Mouse (Mus musculus): Measurements from ENCODE around the gene Rps2.
"Not testable (repeated sequence)": the region's sequence is repeated elsewhere in the genome, so short reads cannot be mapped to it uniquely, and the experiment has no call there.

The Rps2 gene

DNA sequence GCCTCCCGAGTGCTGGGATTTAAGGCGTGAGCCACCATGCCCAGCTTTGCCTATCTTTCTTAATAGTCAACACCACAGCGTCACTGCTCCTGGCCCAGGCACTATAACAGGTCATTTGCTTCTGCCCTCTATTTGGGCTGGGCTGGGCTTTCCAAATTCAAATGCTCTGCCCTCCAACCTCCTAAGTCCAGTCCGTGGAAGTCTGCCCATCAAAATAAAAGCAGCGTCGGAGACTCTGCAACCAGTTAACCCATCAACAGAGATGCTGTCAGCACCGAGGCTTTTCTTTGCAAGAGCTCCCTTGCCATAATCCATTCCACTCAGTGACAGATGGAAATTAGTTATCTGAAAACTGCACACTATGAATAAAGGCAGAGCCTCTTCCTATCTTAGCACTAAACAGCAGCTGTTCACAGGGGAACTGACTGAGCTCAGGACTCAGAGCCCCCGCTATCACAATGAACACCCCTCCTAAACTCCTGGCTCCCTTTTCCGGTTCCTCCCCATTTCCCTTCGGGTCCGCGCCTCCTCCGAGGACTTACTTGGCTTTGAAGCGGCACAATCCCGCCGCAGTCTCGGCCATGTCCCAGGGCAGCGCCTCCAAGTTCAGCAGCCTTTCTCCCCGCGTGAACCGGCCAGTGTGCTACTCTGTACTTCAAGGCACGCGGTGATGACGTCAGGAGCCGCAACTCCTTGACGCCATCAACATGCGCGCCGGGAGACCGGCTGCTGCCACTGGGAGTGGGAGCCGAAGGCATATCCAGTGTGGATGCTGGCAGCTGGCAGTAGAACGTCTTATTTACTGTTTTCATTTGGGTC lies 10.7 kb upstream of the Rps2 start, which contains the start of gene Tbl3:
Tbl3 (minus strand) TSS at position 679 of the 819 bp plus-strand sequence.
- peak; percentile 92 to 96 for DNase-seq

DNA sequence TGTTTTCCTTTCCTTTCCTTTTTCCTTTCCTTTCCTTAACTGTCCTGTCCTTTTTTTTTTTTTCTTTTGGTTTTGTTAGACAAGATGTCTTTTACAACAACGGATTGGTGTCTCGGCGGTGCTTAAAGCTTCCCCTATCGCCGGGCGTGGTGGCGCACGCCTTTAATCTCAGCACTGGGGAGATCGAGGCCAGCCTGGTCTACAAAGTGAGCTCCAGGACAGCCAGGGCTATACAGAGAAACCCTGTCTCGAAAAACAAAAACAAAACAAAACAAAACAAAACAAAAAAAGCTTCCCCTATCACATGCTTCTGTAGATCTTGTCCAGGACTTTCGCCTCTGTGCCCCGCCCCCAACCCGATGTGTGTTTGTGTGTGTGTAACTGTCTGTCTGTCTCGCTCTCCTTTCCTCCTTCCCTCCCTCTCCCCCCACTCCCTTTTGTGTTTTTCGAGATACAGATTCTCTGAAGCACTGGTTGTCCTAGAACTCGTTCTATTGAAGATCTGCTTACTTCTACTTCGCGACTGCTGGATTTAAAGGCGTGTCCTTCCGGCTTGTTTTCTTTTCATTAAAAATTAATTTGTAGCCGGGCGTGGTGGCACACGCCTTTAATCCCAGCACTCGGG lies 10.0 kb upstream of the Rps2 start:
- DNase-seq = no peak

DNA sequence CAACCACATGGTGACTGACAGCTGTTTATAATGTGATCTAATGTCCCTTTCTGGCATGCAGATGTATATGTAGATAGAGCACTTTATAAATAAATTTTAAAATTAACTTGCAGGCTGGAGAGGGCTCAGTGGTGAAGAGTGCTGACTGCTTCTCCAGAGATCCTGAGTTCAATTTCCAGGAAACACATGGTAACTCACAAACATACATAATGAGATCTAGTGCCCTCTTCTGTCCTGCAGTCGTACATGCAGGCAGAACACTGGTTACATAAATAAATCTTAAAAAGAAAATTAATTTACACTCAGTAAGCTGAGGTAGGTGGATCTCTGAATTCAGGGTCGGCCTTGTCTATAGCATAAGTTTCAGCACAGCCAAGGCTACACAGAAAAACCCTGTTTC lies 9.3 kb upstream of the Rps2 start:
- DNase-seq = no peak

DNA sequence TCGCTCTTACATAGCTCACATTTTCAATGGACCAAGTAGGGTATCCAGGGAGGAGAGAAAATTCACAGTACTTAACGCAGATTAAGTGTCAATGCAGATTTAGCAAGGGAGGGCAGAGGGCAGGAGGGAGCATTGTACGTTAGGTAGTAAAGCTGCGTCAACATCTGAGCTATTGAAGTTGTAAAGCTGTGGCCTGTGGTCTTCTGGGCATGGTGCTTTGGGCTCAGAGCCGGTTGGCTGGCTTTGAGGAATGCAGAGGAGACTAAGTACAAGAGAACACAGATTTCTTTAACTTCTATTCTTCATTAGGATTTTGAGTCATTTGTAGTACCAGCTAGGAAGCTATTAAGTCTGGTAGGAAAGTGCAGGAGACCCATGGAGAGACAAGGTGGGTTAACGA lies 2.4 kb upstream of the Rps2 start:
- DNase-seq = no peak

DNA sequence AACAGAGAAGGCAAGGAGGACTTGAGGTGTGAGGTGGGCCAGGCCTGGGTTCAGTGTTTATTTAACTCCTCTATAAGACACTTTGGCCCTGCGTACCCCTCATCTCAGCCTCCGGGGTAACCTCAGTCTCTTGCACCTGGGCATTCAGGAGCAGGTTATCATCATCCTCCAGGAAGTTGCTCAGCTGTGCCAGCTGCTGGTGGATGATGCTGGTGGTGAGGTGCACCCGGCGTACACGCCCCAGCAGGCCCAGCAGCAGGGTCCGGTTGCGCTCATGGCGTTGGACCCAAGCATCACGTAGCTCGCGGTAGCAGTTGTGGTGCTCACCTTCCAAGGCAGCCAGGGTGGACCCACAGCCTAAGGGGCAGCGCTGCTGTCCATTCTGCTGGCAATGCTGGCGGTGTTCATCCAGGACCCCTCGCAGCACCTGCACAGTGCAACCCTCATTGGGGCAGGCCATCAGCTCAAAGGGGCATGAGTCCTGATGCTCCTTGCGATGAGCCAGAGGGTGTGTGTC lies 1.7 kb upstream of the Rps2 start:
- DNase-seq = no peak

DNA sequence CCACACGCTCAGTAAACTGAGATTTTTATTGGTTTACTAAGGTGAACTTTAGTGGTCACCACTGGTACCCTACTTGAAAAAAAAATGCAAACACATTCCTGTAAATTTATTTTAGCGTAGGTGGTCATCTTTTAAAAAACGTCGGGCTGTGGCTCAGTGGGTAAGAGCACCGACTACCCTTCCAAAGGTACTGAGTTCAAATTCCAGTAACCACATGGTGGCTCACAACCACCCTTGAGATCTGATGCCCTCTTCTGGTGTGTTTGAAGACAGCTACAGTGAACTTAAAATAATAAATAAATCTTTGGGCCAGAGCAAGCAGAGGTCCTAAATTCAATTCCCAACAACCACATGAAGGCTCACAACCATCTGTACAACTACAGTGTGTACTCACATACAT lies 1.0 kb downstream of the Rps2 start:
- DNase-seq = not testable (repeated sequence)

DNA sequence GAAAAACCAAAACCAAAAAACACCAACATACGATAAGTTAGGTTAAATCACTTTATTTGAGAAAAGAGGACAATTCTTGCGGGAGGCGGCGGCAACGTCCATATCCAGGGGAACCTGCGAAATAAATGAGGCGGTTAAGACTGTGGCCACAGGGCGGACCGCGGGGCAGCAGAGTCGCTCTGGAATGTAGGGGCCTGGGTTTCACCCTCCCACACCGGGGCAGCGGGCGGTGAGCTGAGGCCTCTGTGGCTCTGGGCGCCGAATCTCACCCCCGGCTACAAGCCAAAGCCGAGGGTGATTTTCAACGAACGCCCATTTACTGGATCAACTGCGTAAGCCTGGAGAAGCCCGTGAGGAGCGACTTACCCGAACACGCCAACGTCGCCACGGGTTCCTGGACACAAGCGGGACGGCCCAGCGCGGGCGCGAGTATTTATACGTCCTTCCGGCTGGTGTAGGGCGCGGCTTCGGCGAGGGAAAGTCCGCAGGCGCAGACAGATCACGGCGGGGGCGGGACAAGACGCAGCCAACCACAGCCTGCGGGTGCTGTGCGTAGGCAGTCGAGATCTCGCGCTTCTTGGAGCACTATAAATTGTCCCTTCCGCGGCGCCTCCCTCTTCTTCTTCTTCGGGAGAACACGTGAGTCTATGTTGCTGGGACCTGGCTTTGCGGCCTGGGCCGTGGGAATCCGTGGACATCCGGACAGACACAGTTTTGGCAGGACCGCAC lies 1.7 kb downstream of the Rps2 start:
- peak; percentile 97 to 99 for DNase-seq

DNA sequence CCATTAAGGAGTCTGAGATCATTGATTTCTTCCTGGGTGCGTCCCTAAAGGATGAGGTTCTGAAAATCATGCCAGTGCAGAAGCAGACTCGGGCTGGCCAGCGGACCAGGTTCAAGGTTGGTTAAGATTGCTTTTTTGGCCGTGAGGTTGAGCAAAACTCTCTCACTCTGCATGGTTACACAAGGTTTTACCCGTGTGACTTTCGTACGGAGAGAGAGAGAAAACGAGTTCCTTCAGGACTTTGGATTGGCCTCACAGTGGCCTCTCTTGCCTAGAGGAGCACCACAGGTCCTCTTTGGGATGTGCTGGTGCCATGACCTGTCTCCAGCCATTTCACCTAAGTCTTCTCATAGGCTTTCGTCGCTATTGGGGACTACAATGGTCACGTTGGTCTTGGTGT lies 2.7 kb downstream of the Rps2 start:
- not testable (repeated sequence) for DNase-seq

DNA sequence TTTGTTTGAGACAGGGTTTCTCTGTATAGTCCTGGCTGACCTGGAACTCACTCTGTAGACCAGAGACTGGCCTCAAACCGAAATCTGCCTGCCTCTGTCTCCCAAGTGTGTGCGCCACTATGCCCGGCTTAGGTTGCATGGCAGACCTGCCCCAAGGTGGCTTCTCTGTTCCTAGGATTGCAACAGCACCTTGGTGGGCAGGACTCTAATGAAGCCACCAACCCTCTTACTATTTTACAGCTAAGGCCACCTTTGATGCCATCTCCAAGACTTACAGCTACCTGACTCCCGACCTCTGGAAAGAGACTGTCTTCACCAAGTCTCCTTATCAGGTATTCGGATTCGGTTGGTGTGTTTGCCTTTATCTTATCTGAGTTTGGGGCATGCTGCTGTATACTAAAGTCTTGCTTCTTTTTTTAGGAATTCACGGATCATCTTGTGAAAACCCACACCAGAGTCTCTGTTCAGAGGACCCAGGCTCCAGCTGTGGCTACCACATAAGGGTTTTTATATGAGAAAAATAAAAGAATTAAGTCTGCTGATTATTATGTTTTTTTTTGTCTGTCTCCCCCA lies 3.6 kb downstream of the Rps2 start:
- not testable (repeated sequence) for DNase-seq

DNA sequence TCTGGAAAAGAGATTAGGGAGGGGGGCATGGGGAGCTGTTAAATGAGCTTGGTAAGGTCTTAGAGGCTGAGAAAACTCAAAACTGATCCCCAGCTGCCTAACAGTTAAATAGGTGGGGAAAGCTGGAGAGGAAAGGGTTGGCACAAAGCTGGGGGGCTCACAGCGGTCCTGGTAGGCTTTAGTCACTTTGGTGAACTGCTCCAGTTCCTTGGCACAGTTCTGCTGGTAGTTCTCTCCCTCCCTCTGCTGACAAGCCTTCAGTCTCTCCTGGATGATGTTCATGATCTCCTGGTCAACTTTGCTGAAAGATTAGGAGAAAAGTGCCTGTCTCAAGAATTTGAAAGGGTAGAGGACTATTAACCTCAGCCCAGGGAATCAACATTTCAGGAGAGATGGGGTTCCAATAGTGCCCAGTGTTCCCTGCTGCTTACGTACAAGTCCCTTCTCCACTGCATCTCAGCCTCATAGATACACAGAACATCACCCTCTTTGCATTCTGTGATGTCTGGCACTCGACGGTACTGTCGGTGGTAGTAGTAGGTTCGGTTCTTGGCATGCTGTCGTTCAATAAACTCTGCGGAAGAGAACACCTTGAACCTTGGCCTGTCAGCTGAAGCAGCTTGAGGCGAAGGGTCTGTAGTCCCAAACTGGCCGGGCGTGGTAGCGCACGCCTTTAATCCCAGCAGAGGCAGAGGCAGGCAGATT lies 4.5 kb downstream of the Rps2 start:
- DNase-seq = no peak

DNA sequence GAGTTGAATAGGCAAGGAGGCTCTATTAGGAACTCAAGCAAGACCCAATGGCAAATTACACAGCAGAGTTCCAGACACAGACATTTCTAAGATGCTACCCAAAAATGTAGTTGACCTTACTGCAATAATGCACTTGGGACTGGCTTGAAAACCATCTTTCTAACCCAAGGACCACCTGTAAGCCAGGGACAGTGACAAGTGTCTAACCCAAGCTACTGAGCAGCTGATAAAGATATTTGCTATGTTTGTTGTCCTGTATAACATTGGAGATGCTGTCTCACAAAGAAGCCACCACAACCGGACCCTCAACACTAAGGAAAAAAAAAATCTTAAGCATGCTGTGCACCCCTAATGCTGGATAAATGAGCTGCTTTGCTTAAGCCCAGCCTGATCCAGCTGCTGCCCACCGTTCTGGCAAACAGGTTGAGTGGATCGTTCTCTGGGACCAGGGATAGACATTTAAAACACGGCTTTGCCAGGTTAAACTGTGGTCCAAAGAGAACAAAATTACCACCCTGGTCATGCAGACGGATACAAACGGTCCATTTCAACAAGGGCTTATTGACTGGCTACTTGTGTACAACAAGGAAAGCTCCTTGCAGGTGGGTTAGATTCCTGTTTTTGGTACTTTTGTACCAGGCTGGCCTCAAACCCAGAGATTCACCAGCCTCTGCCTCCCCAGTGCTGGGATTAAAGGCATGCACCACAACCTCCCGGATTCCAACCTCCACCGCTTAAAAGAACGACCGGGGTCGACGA lies 5.4 kb downstream of the Rps2 start:
- DNase-seq = no peak

DNA sequence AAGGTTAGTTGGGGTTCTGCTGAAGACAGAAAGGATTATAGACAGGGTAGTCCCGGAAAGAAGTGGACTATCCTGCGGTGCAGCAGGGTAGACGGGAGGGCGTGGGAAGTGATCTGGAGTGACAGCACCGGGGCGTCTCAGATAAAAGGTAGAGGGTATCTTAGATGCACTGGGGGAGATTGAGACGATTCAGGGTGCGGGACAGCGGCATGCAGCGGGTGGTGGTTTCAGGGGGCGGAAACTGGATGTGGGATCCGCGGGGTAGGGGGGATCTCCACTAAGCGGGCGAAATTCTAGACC lies 5.9 kb downstream of the Rps2 start:
- no peak for DNase-seq

DNA sequence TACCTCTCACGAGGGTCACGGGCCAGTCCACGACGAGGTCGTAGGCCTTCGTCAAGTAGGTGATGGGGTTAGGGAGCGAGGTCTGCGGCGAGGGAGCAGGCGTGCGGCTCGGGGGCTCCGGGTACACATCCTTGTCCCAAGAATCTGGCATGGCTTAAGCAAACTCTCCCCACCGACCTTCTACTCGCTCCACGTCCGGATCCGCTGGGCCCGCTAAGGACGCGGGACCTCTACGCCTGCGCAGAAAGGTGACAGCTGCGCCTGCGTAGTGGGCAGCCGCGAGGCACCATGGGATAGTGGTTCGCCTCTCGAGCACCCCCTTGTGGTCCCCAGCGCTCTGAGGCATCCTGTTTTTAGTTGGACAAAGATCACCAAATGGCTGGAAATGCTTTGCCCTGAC lies 6.3 kb downstream of the Rps2 start, which contains the start of gene Ndufb10:
Ndufb10 (minus strand) TSS at position 295 of the 400 bp plus-strand sequence.
- peak; percentile 93 to 99 for DNase-seq

DNA sequence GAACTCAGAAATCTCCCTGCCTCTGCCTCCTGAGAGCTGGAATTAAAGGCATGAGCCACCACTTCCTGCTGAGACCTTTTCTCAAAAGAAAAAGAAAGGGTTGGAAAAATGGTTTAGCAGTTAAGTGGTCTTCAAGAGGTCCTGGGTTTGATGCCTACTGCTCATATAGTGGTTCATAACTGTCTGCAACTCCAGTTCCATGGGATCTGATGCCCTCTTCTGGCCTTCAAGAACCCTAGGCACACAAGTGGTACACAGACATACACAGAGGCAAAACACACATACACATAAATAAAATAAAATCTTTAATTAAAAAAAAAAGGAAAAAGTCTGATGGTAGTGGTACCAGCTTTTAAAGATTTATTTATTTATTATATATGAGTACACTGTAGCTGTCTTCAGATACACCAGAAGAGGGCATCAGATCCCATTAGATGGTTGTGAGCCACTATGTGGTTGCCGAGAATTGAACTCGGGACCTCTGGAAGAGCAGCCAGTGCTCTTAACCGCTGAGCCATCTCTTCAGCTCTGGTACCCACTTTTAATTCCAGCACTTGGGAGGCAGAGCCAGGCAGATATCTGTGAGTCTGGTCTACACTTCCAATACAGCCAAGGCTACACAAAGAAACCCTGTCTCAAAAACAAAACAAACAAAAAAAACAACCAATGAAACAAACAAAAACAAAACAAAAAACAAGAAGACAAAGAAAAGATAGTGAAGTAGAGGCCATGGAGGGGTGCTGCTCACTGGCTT lies 7.9 kb downstream of the Rps2 start:
- no peak for DNase-seq

DNA sequence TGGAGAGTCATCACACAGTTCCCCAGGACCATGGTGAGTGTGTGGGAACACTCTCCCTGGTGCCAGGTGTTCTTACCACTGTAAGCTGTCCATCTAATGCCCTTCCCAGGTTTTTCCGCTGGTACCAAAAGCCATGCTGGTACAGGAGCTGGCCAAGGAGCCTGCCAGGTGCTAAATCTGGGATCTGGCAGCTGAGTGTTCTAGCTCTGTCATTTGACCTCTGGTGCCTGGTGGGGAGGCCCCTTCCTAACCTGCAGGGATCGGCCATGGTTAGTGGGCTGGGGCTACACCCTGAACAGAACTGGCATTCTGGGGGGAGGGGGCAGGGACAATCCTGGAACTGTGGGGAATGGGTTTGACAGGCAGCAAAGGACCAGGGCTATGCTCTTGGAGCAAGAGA lies 9.7 kb downstream of the Rps2 start, which contains the start of gene Rpl3l:
Rpl3l (plus strand) TSS at position 203 of the 400 bp plus-strand sequence.
- no peak for DNase-seq

DNA sequence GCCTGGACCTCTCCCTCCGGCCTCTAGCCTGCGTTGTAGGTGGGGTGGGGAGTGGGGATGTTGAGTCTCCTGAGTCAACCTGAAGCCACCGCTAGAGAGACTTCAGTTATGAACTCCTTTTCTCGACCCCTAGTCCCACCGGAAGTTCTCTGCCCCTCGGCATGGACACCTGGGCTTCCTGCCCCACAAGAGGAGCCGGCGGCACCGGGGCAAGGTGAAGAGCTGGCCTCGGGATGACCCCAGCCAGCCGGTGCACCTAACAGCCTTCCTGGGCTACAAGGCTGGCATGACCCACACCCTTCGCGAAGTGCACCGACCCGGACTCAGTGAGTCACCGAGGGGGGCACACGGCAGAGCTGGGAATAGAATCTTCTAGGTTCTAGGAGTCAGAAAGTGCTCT lies 10.3 kb downstream of the Rps2 start:
- DNase-seq = no peak

DNA sequence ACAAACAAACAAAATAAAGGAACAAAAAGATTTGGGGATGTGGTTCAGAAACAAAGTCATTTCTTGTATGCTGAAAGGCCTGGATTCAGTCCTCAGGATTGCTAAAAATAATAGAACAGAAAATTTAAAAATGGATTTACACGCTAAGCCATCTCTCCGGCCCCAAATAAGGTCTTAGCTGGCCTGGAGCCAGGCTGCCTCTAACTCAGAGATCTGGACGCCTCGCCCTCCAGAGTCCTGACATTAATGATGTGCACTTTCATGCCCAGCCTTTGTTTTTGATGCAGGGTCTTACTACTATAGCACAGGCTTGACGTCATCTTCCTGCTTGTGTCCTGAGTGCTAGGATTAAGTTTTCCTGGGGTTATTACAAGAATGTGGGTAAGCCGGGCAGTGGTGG lies 11.2 kb downstream of the Rps2 start:
- no peak for DNase-seq

DNA sequence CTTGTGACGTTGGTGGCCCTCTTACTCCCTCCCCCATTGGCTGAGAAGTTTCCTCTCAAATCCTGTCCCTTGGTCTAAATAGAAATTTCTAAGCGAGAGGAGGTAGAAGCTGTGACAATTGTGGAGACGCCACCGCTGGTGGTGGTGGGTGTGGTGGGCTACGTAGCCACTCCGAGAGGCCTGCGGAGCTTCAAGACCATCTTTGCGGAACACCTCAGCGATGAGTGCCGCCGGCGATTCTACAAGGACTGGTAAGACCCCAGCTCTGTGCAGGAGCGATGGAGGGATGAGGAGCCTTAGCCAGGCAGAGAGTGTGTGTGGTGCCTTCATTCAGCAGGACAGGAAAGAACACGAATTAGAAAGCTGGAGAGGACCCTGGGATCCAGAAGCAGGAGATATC lies 12.9 kb downstream of the Rps2 start:
- DNase-seq = no peak

DNA sequence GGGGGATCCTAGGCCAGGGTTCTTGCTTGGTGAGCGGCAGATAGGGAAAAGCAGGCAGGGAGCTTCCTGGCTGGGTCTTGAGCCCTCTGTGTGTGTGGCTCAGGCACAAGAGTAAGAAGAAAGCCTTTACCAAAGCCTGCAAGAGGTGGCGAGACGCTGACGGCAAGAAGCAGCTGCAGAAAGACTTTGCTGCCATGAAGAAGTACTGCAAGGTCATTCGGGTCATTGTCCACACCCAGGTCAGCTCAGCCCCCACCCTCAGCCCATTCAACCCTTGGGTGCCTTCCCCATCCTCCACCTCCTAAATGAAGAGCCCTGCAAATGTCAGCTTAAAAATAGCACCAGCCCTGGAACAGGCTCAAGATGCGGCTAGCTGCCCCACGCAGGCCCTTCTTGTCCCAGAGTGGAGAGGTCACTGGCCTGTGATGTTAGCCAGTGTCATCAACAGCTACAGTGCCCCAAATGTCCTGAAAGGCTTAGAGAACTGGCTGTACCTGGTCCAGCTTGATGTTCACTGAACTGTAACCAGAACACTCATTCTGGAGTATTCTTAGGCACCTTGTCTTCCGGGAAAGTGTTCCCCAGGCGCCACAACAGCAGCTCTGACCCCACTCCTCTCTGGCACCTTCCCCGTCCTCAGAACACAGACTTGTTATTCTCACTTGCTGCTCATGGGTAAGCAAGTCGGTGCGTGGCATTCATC lies 14.5 kb downstream of the Rps2 start:
- DNase-seq = no peak

DNA sequence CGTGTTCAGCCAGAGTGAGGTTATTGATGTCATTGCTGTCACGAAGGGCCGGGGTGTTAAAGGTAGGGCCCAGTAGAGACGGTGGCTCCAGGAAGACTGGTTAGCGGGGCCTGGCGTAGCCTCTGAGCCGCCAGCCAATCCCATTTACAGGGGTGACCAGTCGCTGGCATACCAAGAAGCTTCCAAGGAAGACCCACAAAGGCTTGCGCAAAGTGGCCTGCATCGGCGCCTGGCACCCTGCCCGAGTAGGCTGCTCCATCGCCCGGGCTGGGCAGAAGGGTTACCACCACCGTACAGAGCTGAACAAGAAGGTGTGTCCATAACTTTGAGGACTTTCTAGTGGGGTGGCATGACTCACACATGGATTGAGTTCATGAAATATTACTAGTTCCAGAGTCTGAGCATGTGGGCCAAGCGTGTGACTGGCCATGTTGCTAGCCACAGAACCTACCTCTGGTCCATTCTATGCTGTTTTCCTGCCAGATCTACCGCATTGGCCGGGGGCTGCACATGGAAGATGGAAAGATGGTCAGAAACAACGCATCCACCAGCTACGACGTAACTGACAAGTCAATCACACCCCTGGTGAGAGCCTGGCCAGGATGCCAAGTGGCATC lies 15.6 kb downstream of the Rps2 start:
- no peak for DNase-seq
